Mouse (Mus musculus) right cerebral cortex, adult 18-20 months (tissue): ENCODE results near the gene Cldn34c1.
A peak's percentile ranks its signal among the peaks of the same experiment; 100 is the strongest.
"Not testable (repeated sequence)": the region's sequence is repeated elsewhere in the genome, so short reads cannot be mapped to it uniquely, and the experiment has no call there.

Source experiments
- DNase-seq: peaks from one replicate; pipeline ENCODE4 v3.0.0; 2022; ENCODE audit warnings: mixed read lengths

The Cldn34c1 gene

GRCm38 (mm10) chrX:123103291-123104260, at the start of gene Cldn34c1:
Gene Cldn34c1, plus strand, starts transcription at chrX:123103495.
- DNase-seq, result peak; percentile 80

GRCm38 (mm10) chrX:123087441-123087840, 15.9 kb upstream of the Cldn34c1 start:
- DNase-seq, result no peak

GRCm38 (mm10) chrX:123102806-123103205, 489 bp upstream of the Cldn34c1 start:
- not testable (repeated sequence) for DNase-seq

- not testable (repeated sequence) for DNase-seq
Observed at GRCm38 (mm10) chrX:123104692-123105091, 1.4 kb downstream of the Cldn34c1 start.

- not testable (repeated sequence) for DNase-seq
Observed at GRCm38 (mm10) chrX:123222381-123222780, 119.1 kb downstream of the Cldn34c1 start, which contains the start of gene Srsx. Gene Srsx, minus strand, starts transcription at chrX:123222481.
